Mouse (Mus musculus) ovary, adult 18-20 months (tissue): ENCODE measurements around the gene Clec2h.
"Not testable (repeated sequence)": the region's sequence is repeated elsewhere in the genome, so short reads cannot be mapped to it uniquely, and the experiment has no call there.

Source experiments
- DNase-seq: peaks from one replicate; pipeline ENCODE4 v3.0.0; 2022; ENCODE audit warnings: low spot score, mixed read lengths

Clec2h gene

GRCm38 (mm10) chr6:128662206-128662605 is at the start of gene Clec2h:
Gene Clec2h (plus strand): TSS chr6:128662385.
- no peak for DNase-seq

DNA sequence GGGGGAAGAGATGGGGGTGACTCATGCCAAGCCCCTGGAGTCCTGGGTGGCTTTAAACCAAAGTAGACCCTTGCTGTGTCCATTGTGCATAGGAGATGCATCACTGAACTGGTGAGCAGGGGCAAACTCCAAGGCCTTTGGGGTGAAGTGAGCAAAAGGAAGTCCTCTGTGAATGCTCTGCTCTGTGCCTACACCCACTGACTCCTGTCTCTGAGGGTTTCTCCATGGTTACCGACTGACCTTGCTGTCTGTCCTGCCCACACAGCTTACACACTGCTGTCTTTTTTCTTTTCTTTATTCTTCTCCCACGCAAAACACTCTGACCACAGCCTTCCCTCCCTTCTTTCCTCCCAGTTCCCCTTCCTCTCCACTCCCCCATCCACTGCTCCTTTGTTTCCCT is 39.5 kb upstream of the Clec2h start:
- DNase-seq = peak; percentile 13

- not testable (repeated sequence) for DNase-seq
Observed at GRCm38 (mm10) chr6:128623433-128623832, 38.8 kb upstream of the Clec2h start, which contains the start of gene Klrb1a. Gene Klrb1a (minus strand): TSS chr6:128623533.

DNA sequence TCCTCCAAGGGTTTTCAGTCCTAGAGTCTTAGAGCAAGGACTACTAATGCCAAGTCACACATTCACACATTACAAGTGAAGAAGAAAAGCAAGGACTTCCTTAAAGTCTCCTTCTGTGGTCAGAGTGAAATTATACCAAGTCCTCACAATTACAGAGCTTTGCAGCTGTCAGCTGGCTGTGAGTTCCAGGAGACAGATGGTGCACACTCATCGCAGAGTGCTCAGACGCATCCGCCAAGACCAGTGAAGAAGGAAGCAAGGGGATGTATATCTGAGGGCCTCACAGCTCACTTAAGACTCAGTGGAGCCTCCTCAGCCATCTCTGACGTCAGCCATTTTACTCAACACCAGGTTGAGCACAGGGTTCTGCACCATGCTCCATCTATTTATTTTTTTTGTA is 37.8 kb upstream of the Clec2h start:
- DNase-seq = no peak

DNA sequence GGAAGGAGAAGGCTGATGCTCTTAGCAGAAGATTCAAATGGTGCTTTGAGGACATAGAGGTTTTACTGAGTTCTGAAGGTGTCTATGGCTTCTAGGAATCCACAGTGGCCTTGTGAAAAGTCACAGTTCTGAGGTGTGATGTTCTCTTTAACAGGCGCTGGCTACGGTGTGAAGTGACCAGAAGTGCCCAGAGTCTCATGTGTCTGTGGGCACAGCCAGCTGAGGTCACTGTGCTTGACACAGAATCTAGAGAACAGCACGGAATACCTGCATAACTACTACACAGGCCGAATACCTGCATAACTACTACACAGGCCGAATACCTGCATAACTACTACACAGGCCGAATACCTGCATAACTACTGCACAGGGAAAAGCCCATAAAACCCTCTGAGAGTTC is 36.9 kb upstream of the Clec2h start:
- not testable (repeated sequence) for DNase-seq

DNA sequence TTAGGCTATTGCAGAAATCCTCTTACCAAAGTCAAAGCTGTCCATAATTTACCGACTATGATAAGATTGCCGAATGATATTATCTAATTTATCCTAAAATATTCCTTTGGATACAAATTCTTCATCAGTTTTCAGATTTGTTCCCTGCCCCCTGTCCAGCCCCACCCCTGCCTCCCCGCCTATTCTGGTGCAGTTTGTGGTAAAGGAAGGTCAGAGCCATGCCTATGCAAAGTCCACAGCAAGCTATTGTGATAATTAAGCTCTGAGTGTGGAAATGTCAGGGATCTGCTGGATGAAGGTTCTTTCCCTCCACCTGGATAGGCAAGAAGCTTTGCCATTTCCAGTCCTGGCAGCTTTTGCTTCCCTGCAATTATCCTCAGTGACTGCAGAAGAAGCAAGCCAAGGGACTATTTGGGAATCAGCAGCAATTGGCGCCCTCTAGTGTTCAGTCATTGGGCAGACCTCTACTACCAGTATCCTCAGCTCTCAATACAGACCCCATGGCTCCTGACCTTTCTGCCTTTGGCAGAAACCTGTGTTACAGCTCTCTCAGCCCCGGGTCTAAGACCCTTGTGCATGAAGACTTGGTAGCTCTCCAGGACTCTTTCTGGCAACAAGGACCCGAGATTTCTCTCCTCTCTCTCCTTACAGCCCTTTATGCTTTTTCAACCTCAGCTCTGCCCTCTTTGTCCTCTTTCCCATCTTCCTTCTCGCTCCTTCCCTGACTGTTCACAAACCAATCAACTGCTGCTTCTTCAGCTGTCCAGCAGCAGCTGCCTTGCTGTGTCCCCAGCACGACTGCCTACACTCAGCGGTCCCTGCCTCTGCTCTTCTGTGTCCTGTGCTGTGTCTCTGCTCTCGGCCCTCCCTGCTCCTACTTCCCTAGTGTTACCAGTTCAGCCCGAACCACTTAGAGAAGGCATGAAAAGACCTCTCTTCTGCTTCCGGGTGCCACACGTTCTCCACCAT is 32.1 kb upstream of the Clec2h start:
- DNase-seq = peak; percentile 7

DNA sequence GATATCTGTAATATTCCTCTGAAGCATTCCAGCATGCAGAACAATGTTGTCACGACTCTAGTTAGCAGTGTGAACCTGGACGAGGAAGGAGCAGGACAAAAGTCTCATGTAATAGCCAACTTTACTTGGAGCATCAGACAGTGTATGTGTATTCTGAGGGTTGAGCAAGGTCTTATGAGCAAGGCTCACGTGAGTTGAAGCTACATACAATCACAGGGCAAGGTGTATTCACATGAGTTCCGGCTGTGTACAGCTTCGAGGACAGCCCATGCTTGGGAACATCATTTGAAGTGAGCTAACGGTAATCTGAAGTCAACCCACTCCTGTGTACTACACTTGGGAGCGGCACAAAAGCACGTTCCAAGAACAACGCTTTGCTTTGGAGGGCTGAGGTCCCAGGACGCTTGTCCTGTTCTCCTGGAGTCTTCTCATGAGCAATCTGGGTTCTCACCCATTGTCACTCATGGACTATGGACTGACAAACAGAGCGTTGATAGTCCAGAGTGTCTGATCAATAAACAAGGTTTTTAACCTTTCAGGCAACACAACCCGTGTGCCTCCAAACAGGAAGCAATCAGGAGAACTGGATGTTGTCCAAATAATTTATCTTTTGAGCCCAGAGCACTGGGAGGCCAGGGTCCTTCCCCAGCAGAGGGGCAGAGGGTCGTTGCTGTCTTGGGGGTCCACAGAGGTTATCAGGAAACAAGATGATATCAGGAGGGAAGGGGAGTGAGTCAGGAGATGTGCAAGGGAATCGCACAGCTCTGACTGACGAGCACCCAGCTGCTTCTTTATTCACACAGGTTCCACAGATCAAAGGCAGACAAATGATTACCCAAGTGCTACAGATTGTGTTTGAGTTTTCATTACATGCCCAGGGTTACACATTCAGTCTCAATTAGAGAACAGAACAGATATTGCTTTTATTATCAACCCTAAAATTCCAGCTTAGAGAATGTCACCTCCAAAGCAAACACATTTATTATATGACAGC is 31.0 kb upstream of the Clec2h start:
- not testable (repeated sequence) for DNase-seq

DNA sequence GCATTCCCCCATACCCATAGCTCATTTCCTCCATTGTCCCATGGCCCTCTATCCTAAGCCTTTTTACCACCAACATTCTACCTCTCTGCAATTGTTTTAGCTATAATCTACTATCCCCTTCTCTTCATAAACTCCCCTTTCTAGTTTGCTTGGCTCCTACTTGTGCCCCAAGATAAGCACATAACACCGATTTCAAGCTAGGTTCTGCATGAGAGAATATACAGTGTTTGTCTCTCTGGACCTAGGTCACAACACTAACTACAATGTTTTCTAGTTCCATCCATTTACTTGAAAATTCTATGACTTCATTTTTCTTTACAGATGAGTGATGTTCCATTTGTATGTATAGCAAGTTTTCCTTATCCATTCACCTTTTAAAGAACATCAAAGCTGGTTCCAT is 21.5 kb upstream of the Clec2h start:
- DNase-seq = no peak

DNA sequence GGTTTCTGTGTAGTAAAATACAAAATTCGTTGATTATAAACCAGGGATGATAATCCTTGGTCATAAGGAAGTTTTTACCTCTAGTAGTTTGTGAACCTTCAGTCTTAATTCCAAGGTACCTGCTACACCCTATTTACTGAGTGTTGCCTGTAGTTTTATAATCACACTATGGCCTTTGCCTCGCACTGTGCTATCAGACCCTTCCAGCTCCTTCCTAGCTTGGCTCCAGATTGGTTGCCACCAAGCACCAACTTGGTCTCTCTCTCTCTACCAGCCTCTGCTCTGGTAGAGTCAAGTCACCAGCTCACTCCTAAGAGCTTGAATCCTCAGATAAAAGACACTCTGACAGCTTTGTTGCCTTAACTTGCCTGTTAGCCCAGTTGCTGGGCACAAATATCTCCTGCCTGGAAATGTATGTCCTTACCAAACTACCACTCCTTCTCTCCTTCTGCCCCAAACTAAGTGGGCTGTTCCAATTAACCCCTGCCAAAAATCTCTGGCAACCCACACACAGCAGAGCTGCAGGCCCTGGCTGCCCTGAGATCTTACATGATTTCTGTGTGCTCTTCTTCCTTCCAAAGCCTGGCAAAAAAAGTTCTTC is 21.0 kb upstream of the Clec2h start:
- no peak for DNase-seq

GRCm38 (mm10) chr6:128643999-128644398 is 18.2 kb upstream of the Clec2h start:
- DNase-seq = no peak

DNA sequence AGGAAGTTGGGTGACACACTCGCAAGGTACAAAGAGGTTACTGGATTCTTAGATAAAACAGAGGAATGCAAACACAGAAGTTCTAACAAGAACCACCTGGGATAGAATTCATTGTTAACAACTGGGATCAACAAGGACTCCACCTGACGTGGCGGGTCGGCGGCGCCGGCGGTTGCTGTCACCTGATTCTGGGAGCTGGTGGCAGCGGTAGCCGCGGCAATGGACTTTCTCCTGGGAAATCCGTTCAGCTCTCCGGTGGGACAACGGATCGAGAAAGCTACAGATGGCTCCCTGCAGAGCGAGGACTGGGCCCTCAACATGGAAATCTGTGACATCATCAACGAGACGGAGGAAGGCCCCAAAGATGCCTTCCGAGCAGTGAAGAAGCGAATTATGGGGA is 17.5 kb upstream of the Clec2h start:
- not testable (repeated sequence) for DNase-seq

DNA sequence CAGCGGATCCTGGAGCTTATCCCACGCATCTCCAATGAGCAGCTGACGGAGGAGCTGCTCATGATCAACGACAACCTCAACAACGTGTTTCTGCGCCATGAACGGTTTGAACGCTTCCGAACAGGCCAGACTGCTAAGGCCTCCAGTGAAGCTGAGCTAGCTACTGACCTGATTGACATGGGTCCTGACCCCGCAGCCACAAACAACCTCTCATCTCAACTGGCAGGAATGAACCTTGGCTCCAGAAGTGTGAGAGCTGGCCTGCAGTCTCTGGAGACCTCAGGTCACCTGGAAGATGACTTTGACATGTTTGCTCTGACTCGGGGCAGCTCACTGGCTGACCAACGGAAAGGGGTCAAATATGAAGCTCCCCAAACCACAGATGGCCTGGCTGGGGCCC is 16.5 kb upstream of the Clec2h start:
- not testable (repeated sequence) for DNase-seq

DNA sequence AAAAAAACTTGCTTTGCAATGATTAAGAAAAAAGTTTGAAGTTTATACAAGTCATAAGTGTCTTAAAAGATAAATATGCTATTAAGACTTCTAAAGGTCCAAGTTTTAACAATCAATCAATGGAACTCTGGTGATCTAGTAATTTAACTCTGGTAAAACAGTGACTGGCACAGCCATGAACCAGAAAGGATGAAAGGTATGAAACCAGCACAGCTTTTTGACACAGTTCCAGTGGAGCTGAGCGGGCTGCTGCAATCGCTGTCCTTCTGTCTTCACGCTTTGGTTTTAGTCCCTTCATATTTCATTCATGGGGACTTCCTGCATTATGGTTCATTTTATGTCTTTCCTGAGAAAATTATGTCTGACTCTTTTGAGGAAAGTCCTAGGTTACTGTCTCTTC is 12.5 kb upstream of the Clec2h start:
- DNase-seq = no peak

- no peak for DNase-seq
Observed at GRCm38 (mm10) chr6:128650187-128650586, 12.0 kb upstream of the Clec2h start.

DNA sequence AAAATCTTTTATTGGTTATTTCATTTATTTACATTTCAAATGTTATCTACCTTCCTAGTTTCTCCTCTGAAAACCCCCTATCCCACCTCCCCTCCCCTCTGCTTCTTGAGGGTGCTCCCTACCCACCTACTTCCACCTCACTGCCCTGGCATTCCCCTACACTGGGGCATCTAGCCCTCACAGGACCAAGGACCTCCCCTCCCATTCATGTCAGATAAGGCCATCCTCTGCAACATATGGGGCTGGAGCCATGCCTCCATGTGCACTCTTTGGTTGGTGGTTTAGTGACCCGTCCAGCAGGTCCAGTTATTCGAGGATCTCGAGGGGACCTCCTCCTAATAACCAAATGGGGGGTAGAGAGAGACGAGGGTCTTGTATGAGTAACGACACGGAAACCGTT is 11.4 kb upstream of the Clec2h start:
- not testable (repeated sequence) for DNase-seq

DNA sequence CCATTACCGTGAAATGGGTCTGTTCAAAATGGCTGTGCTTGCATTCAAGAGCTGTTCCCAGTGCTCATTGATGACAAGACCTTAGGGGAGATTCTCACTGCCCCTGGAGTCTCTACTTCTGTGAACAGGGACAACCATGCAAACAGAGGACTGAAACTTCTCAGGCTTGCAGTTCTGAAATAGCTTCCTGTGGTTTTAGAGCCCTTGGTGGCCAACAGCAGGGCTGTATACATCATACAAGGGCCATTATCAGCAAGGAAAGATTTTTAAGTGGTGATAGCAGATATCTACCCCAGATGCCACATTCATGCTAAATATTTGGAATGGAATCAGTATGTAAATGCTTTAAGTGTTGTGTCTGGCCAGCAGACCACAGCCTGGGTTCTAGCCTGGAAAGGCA is 9.2 kb upstream of the Clec2h start:
- no peak for DNase-seq

DNA sequence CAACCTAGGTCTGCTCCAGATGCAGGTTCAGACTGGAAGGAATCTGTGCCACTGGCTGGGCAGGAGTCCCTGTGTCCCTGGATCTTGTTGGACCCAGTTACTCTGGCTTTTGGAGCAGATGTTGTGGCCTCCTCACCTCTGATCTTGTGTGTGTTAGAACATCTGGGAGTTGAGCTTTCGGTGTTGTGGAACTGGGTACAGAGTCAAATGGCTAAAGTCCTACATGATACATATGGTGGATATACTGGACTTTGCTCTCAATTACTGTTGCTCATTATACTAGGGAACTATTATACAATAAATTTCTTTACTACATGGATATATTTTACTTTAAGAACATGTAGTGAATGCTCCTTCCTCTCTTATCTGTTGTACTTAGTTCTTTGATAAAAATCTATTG is 936 bp upstream of the Clec2h start:
- no peak for DNase-seq

DNA sequence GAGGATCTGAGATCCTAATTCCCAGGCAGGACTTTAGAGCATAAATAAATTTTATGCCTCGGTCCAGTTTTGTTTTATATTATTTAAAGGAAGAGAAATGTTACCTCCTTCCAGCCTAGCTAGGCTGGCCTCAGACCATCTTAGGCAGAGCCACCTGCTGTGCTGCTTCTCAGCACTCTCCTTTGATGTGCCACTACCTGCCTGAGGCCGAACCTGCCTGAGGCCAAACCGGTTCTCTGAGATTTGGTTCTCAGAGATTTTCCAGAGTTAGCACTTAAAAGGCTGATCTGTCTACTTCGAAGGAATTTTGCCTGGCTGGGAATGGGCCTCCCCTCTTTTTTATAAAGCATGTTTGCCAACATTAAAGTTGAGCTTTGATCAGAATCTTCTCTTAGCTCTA is 7.8 kb downstream of the Clec2h start:
- DNase-seq = no peak

GRCm38 (mm10) chr6:128679574-128679973 is 17.4 kb downstream of the Clec2h start:
- no peak for DNase-seq

GRCm38 (mm10) chr6:128701691-128702090 is 39.5 kb downstream of the Clec2h start:
- no peak for DNase-seq

GRCm38 (mm10) chr6:128722959-128723358 is 60.8 kb downstream of the Clec2h start, which contains the start of gene Klrb1:
Gene Klrb1 (minus strand): TSS chr6:128723059.
- no peak for DNase-seq
